Mouse (Mus musculus) activated CD4-positive, CD25-positive, alpha-beta regulatory T cell (primary cell): ENCODE results near the gene Cyp2f2. TPM values are rescaled to one million over a fixed set of nuclear protein-coding genes. Genes with fewer than 3 reads are reported as not detected.

Experiments used
- polyA plus RNA-seq, 2 experiments: library from polyadenylated mRNA; unstranded; fragments of 100-300 nt; shearing (Covaris generic); gene quantifications; one replicate each; pipeline ENCODE4 v1.2.1; 2017

Cyp2f2 gene
- polyA plus RNA-seq = not detected

GRCm38 (mm10) chr7:27119676-27120075 lies at the start of gene Cyp2f2:
TSS of gene Cyp2f2 (plus strand) at chr7:27119909.

GRCm38 (mm10) chr7:27153205-27153764 lies 33.6 kb downstream of the Cyp2f2 start, which contains the start of gene Cyp2t4:
TSS of gene Cyp2t4 (plus strand) at chr7:27153714.

GRCm38 (mm10) chr7:27166614-27167474 lies 47.1 kb downstream of the Cyp2f2 start, which contains the start of gene Egln2:
TSS of gene Egln2 (minus strand) at chr7:27166802.

GRCm38 (mm10) chr7:27178324-27179216 lies 58.9 kb downstream of the Cyp2f2 start, which contains the start of gene Rab4b:
TSS of gene Rab4b (minus strand) at chr7:27178896.

GRCm38 (mm10) chr7:27180837-27181695 lies 61.4 kb downstream of the Cyp2f2 start, which contains the start of the genes Gm21983 and Mia:
TSS of gene Gm21983 (minus strand) at chr7:27181086.
TSS of gene Mia (minus strand) at chr7:27181157.

Other genes with a start within 250 kb of the Cyp2f2 start
- gene Cyp2a22, start 180.5 kb upstream of the Cyp2f2 start, polyA plus RNA-seq = under 1 TPM in 1 of 2 experiments, not detected in 1; 0.05 TPM
- under 1 TPM; 0.10 to 0.16 TPM for gene Cyp2a12, start 90.8 kb upstream of the Cyp2f2 start, polyA plus RNA-seq
- gene Cyp2t4, start 33.8 kb downstream of the Cyp2f2 start, polyA plus RNA-seq = under 1 TPM in 1 of 2 experiments, not detected in 1; 0.14 TPM
- 10 to 100 TPM; 50.8 to 59.6 TPM for gene Egln2, start 46.9 kb downstream of the Cyp2f2 start, polyA plus RNA-seq
- gene Rab4b, start 59.0 kb downstream of the Cyp2f2 start, polyA plus RNA-seq = 100 to 1,000 TPM; 171 to 182 TPM
- gene Gm21983, start 61.2 kb downstream of the Cyp2f2 start, polyA plus RNA-seq = not detected
- under 1 TPM; 0.31 to 0.47 TPM for gene Mia, start 61.2 kb downstream of the Cyp2f2 start, polyA plus RNA-seq
- 1 to 10 TPM; 1.7 to 1.8 TPM for gene BC024978, start 75.9 kb downstream of the Cyp2f2 start, polyA plus RNA-seq
- 100 to 1,000 TPM in 1 of 2 experiments, 10 to 100 TPM in 1; 99.1 to 108 TPM for gene Snrpa, start 76.4 kb downstream of the Cyp2f2 start, polyA plus RNA-seq
- gene Itpkc, start 108.8 kb downstream of the Cyp2f2 start, polyA plus RNA-seq = 1 to 10 TPM; 6.6 to 9.3 TPM
- gene Coq8b, start 113.1 kb downstream of the Cyp2f2 start, polyA plus RNA-seq = 10 to 100 TPM; 18.1 to 19.3 TPM
- 1 to 10 TPM; 1.9 to 2.7 TPM for gene Numbl, start 138.5 kb downstream of the Cyp2f2 start, polyA plus RNA-seq
- gene Ltbp4, start 217.8 kb downstream of the Cyp2f2 start, polyA plus RNA-seq = 1 to 10 TPM in 1 of 2 experiments, not detected in 1; 1.2 TPM
- gene Shkbp1, start 236.1 kb downstream of the Cyp2f2 start, polyA plus RNA-seq = 10 to 100 TPM; 71.7 to 97.3 TPM
- not detected for gene Gm20479, start 237.5 kb downstream of the Cyp2f2 start, polyA plus RNA-seq